Mouse (Mus musculus) lung, postnatal 0 days (tissue): ENCODE data around the gene Fbxw13.

Experiments used
- CTCF ChIP-seq: IDR thresholded peaks from 2 replicates; pipeline ENCODE4 v1.5.1; 2016; ENCODE audit warnings: antibody characterized with exemption, mild to moderate bottlenecking
- EP300 ChIP-seq: IDR thresholded peaks from 2 replicates; pipeline ENCODE4 v1.6.1; 2016; ENCODE audit warnings: antibody characterized with exemption, mild to moderate bottlenecking, control low read depth

DNA sequence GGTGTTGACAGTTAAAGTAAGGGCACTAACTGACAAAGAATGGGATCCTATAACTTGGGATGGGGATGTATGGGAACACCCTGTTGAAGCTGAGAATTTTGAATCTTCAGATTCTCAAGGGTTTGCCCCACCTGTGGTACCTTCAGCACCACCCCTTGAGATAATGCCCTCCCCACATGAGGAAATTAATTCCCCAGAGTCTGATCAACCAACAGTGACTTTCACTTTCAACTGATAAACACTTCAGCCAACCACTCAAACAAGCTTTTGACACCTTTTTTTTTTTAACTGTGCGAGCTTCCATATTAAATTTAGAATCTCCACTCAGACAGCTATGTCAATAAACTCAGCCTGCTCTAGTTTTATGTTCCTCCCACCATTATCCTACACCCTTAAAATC lies 3.6 kb upstream of the Fbxw13 start:
- TF ChIP-seq CTCF (no peak), EP300 (no peak)
